Mouse (Mus musculus): Measurements from ENCODE around the gene Entpd1. TPM values are rescaled to one million over a fixed set of nuclear protein-coding genes. Genes with fewer than 3 reads are reported as not detected.

Entpd1 gene
- polyA plus RNA-seq, 2 experiments from 2014 or later: 44.4 to 58.8 TPM

DNA sequence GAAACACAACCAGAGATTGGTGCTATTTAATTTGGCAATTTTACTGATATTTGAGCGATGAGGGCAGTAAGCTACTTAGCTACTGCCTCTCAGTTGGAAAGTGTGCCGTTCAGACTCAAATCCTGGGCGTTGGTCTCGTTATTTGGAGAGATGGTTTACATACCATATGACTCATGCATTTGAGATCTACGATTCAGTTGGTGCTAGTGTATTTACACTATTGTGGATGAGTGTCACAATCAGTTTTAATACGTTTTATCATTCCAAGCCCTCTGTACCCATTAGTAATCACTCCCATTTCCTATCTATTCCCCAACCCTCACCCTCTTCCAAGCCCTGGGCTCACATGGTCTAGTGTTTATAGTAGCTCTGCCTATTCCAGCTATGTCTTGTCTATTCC is 54.9 kb downstream of the Entpd1 start:
- no peak for ATAC-seq

DNA sequence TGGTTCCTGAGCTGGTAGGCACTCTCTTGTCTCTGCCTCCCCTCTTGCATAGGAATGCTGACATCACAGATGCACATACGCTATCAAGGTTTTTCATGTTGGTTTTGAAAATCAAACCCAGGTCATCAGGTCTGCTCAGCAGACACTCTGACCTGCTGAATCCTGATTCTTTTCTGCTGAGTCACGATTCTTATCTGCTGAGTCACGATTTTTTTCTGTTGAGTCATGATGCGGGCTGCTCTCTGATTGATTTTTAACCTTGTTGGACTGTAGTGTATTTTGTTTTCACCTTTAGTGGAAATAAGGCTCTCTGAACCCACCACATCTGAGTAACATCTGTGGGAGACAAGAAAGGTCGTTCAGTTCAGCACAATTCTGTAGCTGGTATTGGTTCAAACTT is 63.2 kb downstream of the Entpd1 start:
- no peak for ATAC-seq

DNA sequence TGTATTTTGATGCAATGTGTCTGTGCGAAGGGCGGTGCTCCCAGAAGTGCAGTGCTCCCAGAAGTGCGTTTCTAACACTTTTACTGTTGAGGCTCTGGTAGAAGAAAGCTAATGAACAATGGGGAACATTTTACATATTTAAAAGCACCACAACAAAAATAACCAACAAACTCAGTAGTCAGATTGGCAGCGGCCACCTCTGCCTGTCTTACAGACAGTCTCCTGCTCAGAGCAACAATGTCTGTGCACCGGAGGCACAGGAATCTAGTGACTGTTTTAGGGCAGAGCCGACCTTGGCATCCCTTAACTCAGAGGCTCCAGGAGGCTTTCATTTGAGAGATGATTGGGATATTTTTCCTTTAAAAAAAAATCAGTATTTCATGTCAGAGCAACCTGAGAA is 65.9 kb downstream of the Entpd1 start:
- ATAC-seq: no peak

DNA sequence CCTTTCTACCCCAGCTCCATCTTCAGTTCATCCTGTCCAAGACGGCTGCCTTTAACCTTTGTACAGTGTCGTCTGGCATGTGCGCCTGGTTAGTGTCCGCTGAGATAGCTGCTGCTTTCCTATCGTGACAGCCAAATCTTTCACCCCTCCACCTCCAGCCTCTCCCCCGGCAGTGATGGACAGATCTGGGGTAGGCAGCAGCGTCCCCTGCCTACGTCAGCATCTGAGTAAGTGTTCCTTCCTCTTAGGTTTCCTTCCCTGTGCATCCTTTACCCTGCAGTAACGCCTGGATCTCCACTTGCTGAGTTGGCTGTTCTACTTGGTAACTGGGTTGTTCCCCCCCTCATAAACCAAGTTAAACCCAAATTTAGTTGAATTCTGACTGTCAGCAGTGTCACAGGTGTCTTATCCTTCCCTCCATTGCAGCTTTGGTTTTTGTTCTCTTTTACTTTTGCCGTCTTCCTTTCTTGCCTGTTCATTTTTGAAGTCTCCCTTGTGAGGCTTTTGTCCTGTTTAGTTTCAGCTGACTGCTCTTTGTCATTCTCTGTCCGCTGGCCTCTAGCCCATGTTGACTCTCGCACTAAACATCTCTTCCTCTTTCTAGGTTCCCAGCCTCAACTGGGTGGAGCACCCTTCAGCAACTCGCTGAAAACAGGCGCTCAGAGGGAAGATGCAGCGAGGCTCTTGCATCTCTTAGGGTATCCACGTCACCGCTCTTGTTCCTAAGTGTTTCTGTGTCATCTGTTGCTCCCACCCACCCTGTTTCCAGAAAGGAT is 66.6 kb downstream of the Entpd1 start:
- ATAC-seq: peak; percentile 53

DNA sequence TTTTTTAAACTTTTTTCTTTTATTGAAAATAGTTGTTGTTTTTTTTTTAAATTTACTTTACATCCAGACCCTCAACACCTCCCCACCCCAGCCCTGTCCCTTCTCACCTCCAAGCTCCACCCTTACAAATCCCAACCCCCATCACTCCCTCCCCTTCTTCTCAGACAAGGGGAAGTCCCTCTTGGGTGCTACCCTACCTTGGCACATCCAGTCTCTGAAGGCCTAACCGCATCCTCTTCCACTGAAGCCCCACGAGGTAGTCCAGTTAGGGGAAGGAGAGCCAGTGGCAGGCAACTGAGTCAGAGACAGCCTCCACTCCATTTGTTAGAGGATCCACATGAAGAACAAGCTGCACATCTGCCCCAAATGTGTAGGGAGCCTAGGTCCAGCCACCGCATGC is 67.5 kb downstream of the Entpd1 start:
- peak; percentile 81 for ATAC-seq

DNA sequence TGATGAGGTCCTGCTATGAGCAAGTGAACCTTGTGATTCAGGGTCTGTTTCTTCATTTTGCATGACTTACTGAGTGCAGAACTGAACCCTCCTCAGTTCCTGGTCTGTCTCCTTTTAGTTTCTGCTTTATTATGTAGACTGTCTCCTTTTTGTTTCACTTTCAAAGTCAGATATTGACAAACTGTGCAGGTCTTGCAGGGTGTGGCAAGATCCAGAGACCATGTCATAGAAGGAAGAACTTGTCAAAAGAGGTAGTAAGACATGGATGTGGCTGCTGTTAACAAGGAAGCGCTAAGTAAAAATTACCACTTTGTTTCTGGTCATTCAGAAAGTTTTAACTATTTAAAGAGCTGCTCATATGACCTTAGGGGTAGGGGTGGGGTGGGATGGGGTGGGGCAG is 72.0 kb downstream of the Entpd1 start:
- peak; percentile 52 for ATAC-seq

DNA sequence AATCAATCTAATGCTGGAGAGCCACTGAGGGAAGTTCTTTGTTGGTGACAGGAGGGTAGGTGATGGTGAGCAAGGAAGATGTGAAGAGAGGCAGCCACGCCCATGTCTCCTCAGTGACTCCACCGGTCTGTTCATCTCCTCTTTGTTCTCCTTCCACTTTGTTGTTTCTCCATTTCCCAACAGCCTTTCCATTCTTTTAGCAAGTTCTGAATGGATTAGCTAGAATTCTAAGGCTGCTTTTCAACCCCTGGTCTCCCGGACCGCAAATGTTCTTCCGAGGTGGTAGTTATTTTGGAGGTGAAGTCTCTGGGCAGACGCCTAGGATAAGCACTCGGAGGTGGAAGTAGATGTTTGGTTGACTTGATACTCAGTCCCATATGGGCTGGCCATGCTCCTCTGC is 72.4 kb downstream of the Entpd1 start:
- no peak for ATAC-seq

DNA sequence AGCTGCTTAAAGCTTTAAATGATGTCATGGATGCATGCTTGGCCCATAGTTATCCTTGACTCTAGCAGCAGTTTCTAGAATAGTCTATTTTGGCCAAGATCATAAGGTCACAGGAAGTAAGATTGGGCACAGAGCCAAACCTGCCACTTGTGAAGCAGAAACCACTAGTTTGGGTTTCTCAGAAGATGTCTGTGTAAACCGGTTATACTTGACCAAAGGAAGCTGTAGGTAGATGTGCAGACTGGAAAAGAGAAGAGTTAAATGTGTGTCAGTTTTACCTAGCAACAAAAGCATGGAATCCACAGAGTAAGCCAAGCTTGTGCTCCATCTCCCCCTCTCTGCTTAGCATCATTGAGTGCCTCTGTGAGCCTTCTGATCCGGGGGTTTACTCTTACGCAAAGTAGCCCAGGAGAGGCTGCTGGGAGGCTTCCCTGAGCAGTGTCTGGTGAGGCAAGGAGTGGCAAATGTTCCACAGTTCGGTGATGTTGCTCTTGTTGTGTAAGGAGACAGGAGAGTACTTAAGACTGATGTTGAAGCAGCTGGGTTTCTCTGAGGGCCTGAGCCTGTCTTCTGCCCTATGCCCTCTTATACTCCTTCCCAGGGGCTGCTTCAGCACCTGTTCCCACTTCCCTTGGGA is 75.2 kb downstream of the Entpd1 start:
- ATAC-seq: peak; percentile 44

DNA sequence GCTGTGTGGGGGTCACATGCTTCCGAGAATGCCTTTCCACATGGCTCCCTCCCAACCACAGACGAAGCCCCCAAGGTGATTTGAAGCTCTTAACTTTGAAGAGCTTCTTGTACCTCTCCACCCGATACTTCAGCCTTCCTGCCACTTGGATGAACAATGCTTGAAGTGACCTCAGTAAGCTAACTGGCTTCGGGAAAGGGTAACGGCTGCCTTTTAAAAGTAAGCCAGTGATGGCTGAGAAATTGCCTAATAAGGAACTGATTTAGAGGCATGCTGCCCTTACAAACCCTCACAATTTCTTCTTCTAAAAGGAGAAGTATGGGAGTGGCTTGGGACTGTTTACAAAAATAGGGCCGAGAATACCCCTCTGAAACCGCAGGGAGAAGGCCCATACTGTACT is 81.0 kb downstream of the Entpd1 start:
- no peak for ATAC-seq

DNA sequence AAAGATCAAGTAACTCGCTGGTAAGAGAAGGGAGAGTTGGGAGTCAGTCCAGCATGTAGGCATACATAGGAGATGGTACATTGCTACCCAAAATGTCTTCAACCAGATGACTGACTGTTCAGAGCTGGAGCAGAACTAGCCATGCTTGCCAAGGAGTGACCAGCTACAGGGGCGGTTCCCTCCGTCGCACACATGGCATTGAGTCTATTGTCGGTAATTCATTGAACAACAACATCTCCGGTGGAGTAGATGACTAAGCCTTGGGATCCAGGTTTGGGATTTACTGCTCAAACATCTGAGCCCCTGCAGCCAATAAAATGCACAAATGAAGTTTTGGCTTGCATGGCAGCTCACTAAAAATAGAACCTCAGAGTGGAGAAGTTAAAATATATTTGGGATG is 84.0 kb downstream of the Entpd1 start:
- no peak for ATAC-seq

DNA sequence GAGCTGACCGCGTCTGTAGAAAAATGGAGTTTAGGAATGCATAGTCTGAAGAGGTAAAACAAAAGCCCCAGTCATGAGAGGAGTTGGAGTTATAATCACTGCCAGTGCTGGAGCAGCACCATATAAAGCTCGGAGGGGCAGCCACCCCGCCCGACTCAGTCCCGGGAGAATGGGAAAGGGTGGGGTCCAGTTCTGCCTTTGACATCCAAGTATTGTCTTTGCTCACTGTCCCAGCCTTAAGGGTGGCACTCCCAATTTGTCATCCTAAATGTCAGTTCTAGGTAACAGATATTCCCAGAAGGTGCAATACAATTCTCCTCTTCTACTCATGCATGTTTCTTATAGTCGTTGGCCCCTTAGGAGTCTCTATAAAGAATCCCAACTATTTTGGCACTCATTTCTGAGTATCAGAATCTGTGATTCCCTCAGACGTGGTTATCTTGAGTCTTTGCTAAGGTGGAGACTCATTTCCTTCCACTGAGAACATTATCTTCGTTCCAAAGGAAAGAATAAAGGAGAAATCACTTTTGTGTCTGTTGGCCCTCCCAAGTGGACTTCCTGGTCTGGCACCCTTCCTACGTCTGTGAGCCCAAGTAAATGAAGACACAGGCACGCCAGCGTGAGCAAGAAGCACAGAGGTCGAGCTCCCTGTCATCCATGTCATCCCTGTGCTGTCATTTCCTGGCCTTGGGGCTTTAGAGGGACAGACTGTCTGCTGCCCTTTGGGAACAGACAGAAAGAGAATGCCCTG is 86.1 kb downstream of the Entpd1 start:
- ATAC-seq: no peak

DNA sequence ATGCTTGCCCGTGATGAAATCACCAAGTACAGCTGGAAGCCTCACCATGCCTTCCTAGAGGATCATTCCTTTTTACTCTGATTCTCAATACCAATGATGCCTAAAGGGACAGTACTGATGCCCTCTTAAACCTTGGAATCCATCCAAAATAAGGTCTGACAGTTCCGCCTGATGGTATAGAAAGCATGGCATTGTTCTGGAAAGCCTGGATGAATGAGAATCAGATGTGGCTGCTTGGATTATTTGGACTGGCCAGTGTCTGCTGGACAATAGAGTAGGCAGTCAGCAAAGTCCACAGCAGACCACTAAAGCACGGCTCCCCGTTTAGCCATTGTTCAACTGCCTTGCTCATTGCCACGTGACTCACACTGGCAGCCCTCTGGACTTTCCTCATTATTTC is 87.7 kb downstream of the Entpd1 start:
- no peak for ATAC-seq

DNA sequence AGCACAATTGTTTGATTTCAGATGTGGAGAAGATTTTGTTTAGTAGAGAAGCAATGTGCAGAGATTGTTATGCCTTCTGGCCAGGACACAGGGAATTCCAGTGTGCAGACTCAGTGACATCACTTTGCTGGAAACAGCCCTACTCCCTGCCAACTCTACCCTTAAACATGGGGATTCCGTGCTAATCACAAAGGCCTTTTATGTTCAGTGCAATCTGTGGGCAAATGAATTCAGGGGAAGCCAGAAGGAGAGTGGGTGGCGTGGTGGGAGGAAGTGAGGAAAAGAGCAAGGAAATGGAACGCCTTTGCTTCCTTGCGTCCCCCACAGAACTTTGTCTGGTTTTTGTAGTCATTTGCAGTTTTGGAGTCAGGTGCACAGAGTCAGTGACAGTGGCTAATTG is 90.2 kb downstream of the Entpd1 start:
- no peak for ATAC-seq

DNA sequence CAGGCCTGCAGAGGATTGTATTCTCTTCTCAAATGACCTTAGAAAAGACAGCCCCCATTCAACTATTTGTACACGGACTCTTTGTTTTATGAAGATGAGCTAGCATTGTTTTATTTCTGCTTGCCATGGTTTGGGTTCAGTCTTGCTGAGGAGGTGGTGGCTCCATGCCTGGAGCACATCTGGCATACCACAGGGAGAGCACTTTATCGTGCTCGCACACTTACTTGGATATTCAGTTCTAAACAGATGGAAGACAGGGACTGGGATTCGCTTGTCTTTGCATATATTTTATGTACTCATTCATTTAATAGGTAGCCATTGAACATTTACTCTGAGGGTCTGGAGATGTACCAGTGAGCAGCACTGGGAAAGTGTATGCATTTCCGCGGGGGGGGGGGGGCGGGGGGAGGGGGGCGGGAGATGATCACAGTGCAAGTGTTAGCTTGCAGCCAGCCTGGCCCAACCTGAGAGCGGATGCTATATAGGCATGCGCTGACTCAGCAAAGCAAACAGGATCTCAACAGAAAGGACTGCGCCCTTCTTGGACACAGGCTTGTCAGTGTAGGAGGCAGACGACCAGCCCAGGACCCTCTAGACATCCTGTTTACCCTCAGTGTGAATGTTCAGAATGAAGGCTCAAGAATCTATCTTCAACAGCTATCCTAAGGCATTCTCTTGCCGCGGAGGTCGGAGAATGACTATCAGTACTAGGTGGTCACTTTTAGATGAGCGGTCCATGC is 100.9 kb downstream of the Entpd1 start:
- ATAC-seq: no peak

DNA sequence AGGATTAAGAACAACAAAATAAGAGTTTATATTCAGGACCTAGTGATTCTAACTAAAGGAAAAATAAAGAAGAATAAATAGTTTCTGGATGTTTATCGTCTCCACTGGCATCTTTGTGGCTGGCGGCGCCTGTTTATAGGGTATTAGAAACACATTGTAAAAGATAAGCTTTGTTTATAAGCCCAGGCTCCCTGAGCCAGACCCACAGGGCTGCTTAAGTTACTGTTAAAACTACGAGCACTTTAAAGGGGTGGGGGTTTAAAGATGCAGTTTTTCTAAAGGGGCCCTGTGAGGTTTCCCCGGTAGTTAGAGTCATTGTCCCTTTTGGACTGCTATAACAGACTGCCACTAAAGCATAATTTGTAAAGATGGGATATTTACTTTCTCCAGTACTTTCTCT is 102.5 kb downstream of the Entpd1 start:
- ATAC-seq: no peak

DNA sequence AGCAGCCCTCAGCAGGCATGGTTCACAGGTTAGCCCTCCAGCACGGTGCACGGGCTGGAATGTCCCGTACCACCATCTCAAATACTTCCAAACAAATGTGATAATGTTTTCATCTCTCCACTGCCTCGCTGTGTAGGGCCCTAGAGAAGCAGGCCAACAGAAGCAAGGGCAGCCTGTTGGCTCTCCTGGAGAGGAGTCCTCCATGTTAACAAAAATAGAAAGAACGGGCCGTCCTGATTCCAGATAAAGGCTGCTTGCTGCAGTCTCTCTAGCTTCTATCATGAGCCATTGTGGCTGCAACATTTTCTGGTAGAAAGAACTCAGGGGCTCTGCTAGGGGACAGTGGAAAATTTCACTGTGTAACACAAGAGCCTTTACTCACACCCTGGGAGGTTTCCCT is 104.8 kb downstream of the Entpd1 start:
- ATAC-seq: no peak

DNA sequence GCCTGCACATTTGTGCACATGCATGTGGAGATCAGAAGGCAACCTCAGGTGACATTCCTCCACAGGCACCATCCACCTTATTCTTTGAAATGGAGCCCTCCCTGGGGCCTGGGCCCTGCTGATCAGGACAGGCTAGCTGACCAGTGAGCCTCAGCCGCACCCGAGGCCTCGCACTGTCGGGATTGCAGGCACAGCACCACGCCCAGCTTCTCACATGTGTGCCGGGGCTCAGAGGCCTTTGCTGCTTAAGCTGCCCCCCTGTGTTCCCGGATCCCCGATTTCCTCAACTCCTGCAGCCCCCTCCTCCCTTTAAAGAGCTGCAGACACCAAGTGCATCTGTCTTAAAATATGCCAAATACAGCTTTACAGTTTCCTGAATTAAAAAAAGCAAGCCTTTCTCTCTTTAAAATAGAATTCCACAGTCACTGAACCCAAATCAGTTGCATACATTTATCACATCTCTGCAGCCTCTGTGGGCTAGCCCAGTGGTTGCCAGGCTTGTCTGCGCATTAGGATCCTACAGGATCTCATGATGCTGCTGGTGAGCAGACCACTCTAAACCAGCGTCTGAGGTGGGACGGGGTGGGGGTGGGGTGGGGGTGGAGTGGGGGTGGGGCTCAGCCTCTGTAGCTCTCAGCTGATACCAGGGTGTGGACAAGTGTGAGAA is 107.4 kb downstream of the Entpd1 start:
- ATAC-seq: no peak

DNA sequence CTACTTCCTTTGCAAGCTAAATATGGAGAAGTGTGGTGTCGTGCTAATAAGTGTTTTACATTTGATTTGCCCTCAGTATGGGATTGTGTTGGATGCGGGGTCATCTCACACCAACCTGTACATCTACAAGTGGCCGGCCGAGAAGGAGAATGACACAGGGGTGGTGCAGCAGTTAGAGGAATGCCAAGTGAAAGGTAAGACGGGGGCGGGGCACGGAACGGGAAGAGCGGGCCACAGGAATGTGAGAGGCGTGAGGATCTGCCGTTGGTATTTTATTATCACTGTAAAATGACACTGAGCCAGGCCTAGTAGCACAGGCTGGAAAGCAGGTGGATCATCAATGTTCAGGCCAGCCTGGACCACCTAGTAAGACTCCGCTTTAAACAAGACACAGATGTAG is 108.2 kb downstream of the Entpd1 start:
- ATAC-seq: no peak

DNA sequence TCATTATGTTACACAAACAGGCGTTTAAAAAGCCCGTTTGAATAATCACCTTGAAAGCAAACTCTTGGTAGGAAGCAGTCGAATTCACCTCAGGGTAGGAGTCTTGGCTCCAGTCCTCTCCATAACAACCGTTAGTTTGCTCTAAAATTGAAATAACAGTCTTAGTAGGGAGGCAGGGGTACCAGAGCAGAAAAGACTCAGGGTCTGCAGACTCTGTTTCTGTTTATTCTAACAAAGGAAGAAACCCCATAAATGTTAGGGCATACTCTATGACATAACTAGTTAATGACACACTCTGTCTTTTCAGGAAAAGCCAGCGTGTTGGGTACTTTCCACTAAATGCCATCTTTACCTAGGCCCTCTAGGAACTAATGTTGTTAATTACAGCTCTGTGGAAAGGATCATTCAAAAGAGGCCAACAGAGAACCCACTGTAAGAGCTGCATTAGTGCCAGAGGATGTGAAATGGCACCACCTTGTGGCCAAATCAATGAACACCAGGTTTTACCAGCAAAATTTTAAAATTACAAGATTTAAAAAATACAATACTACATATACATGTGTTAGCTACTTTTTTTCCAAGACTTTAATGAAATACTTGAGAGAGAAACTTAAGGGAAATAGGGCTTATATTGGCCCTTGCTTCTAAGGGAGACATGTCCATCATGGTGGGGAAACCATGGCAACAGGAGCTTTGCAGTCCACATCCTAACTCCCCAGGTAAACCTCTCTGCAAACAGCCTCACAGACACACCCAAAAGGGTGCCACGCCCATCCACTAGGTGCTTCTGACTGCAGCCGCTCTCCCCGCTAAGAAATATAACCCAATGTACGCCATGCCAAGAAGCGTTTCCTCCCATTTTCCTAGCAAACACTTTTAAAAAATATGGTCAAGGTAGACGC is 110.2 kb downstream of the Entpd1 start:
- peak; percentile 93 for ATAC-seq

DNA sequence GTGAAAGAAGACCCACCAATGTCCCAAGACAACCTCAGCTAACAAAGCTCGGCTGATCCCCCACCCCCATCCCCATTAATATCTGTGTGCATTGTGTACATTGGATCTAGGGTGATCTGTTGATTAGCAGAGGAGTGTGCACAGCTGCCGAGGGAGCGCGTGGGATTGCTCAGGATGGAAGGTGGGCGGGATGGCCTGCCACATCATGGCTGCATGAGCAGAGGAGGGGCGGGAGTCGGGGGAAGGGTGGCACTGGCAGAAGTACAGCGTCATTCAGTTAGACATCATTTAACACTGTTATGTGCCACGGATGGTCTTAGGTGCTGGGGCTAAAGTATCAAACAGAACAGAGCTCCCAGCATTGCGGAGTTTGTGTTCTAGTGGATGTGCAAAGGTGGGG is 111.3 kb downstream of the Entpd1 start:
- no peak for ATAC-seq

DNA sequence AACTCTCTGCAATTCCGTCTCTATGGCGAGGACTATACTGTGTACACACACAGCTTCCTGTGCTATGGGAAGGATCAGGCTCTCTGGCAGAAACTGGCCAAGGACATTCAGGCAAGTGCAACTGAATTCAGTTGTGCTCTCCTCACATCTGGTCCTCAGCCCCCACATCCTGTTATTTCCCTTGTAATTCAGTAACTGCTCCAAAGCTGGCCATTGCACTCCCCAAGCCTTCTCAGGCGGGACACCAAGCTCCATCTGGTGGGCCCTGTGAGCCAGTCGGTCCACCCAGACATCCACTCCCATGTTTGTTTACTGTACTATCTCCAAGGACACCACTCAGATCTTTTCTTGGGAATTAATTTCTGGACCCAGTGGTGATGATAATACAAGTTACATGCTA is 114.0 kb downstream of the Entpd1 start:
- ATAC-seq: no peak

DNA sequence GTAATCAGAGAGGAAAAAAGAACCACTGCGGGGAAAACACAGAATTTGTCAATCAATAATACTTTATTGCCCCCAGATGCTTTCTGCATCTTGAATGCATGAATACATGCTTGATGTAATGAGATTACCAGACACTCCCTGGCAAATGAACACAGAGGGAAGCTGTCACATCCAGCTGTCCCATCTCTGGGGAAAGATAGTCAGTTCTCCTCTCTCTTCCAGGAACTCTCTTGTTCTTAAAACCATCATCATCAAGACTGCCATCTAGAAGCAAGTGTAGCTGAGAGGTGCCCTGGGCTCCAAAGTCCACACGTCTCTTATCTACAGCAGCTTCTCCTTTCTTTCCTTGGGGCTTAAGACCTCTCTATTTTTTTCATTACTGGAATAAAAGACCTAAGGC is 114.4 kb downstream of the Entpd1 start:
- ATAC-seq: no peak

All from CD4-positive, CD25-positive, alpha-beta regulatory T cell, adult 4 months (primary cell).